Mouse (Mus musculus): ENCODE results near the gene 4930452B06Rik. TPM values are rescaled to one million over a fixed set of nuclear protein-coding genes. Genes with fewer than 3 reads are reported as not detected.

The 4930452B06Rik gene
- polyA plus RNA-seq, 1 experiment from 2014 or later, result 2.9 TPM

DNA sequence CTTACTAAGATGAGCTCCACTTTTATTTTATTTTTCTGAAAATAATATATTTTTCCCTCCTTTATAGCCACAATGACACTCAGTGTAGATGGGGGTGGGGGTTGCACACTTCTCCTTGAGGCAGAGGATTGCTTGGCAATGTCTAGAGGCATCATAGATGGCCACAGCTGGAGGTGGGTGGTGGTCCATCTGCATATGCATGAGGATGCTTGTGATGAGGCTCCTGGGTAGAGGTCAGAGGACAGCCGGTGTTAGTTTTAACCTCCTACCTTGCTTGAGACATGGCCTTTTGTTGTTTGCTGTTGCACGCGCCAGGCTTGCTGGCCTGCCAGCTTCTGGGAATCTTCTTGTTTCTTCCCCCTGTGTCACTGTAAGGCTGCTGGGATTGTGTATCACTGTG is 262.7 kb downstream of the 4930452B06Rik start:
- no peak overlapping the region for H3K27ac ChIP-seq (ENCODE audit: low read depth)
- no peaks in the 10 kb centered on the region for H3K36me3 ChIP-seq (replicated peaks; ENCODE audit: insufficient read depth, low read length)

DNA sequence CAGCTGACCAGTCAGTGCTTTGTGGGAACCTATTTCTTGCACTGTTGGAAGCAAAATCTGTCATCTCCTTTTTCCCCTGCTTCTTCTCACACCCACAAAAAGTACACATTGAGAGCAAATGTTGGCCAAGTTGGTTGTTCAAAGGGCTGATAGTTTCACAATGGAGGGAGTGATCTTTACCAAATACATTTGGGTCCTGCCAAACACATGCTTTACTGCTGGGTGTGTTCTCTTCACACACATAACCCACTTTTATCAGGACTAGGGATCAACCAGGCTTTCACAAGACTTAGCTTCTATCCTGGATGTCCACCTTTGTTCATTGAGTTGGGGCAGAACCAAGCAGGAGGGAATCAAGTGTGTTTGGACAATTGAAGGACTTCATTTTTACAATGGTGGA is 267.5 kb downstream of the 4930452B06Rik start:
- Histone ChIP-seq H3K9me3 (ENCODE audit: low read length) (no peaks in the 10 kb centered on the region), H3K27me3 (ENCODE audit: insufficient read depth, low read length) (no peaks in the 10 kb centered on the region), H3K4me3 (ENCODE audit: low read depth, low read length) (no peak overlapping the region), H3K27ac (ENCODE audit: low read depth) (no peak overlapping the region), H3K9ac (replicated peaks) (no peak overlapping the region), H3K36me3 (replicated peaks; ENCODE audit: insufficient read depth, low read length) (no peaks in the 10 kb centered on the region), H3K4me2 (ENCODE audit: low read depth, low read length) (no peak overlapping the region), H3K4me1 (ENCODE audit: insufficient read depth) (no peaks in the 10 kb centered on the region)
- TF ChIP-seq EP300 (IDR thresholded peaks at IDR 0.05; ENCODE audit: low read depth) (no peak), CTCF (IDR thresholded peaks at IDR 0.05; ENCODE audit: low read depth) (no peak)
- ATAC-seq, result peak; percentile 92
- no peak for DNase-seq

More for the DNA sequence above, 262.7 kb downstream of the 4930452B06Rik start:
- TF ChIP-seq EP300 (IDR thresholded peaks at IDR 0.05; ENCODE audit: low read depth), result no peak
- Histone ChIP-seq H3K4me2 (ENCODE audit: low read depth, low read length) (no peak overlapping the region), H3K9ac (replicated peaks) (no peak overlapping the region), H3K4me3 (ENCODE audit: low read depth, low read length) (no peak overlapping the region), H3K27me3 (ENCODE audit: insufficient read depth, low read length) (no peaks in the 10 kb centered on the region), H3K9me3 (ENCODE audit: low read length) (no peaks in the 10 kb centered on the region), H3K4me1 (ENCODE audit: insufficient read depth) (no peaks in the 10 kb centered on the region)
- 89% methylated on average over 3 of the region's 3 CpGs for WGBS (ENCODE audit: insufficient replicate concordance)
- ATAC-seq (no peak), DNase-seq (no peak)

DNA sequence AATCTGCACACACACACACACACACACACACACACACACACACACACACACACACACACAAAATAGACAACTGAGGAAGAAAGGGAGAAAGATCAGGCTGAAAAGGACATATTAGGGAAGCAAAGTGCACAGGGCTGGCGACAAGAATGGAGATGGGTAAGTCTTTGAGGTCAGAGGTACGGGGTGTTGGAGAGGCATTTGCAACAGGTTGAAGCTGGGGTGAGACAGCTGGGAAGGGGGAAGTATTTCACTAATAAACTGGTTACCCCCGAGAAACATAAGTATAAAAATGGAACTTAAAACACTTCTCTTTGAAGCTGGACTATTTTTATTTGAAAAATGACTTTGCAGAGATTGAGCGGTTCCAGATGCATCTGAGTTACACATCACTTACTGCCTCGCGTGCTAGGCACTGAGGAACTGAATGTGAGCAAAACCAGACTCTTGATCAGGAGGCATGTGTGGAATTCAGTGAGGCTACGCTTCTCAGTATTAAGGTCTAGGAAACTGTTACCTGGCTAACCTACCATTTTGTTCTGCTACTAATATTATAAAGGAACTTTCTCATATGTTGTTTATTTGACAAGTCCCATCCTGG is 270.3 kb downstream of the 4930452B06Rik start:
- ATAC-seq (no peak), DNase-seq (no peak)
- 70% methylated on average over 7 of the region's 7 CpGs for WGBS (ENCODE audit: insufficient replicate concordance)
- TF ChIP-seq EP300 (IDR thresholded peaks at IDR 0.05; ENCODE audit: low read depth) (no peak), CTCF (IDR thresholded peaks at IDR 0.05; ENCODE audit: low read depth) (no peak)
- no peak overlapping the region for H3K27ac ChIP-seq (ENCODE audit: low read depth)
- no peak overlapping the region for H3K4me3 ChIP-seq (ENCODE audit: low read depth, low read length)
- H3K4me1 ChIP-seq (ENCODE audit: insufficient read depth), result no peaks in the 10 kb centered on the region
- no peaks in the 10 kb centered on the region for H3K27me3 ChIP-seq (ENCODE audit: insufficient read depth, low read length)
- H3K9ac ChIP-seq (replicated peaks), result no peak overlapping the region
- H3K9me3 ChIP-seq (ENCODE audit: low read length), result no peaks in the 10 kb centered on the region
- H3K4me2 ChIP-seq (ENCODE audit: low read depth, low read length), result no peak overlapping the region
- no peaks in the 10 kb centered on the region for H3K36me3 ChIP-seq (replicated peaks; ENCODE audit: insufficient read depth, low read length)

DNA sequence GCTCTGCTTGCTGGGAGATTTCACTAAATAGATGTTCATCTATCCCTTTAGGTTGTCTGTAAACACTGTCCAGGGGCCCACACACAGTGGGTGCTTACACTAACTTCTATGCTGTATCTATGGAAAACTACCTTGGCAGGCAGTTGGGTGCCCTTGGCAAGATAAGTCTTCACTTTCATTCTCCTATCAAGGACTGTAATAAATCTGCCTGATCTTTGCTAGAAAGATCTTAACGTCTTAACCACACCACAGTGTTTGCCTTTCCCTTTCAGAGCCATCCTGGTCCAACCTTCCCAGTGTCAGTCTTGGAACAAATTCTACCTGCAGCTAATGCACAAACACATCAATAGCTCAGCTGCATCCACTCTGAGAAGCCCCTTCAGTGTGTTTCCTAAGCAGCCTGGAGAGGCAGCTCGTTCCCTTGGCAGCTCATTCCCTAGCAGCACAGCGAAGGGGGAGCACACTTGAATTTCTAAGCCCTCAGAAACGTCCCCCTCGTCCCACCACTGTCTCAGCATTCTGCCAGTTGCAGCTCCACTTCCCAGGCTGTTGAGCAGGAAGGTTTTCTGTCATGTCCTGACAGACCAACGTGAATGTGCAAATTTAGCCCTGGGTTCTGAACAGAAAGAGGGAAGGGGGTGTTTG is 273.7 kb downstream of the 4930452B06Rik start:
- no peak overlapping the region for H3K9ac ChIP-seq (replicated peaks)
- 48% methylated on average over 6 of the region's 6 CpGs for WGBS (ENCODE audit: insufficient replicate concordance)
- no peak for DNase-seq

More for the DNA sequence above, 273.7 kb downstream of the 4930452B06Rik start:
- TF ChIP-seq EP300 (IDR thresholded peaks at IDR 0.05; ENCODE audit: low read depth) (no peak), CTCF (IDR thresholded peaks at IDR 0.05; ENCODE audit: low read depth) (no peak)
- Histone ChIP-seq H3K4me3 (ENCODE audit: low read depth, low read length) (no peak overlapping the region), H3K36me3 (replicated peaks; ENCODE audit: insufficient read depth, low read length) (no peaks in the 10 kb centered on the region), H3K27me3 (ENCODE audit: insufficient read depth, low read length) (no peaks in the 10 kb centered on the region), H3K4me1 (ENCODE audit: insufficient read depth) (no peaks in the 10 kb centered on the region), H3K4me2 (ENCODE audit: low read depth, low read length) (no peak overlapping the region), H3K27ac (ENCODE audit: low read depth) (no peak overlapping the region), H3K9me3 (ENCODE audit: low read length) (no peaks in the 10 kb centered on the region)
- no peak for ATAC-seq
